Mouse (Mus musculus) granulocyte monocyte progenitor cell, adult 5-6 weeks (primary cell): ENCODE results near the gene Tlr4. TPM values are rescaled to one million over a fixed set of nuclear protein-coding genes. Genes with fewer than 3 reads are reported as not detected.

ENCODE experiments used
- ATAC-seq: replicated peaks from 2 replicates; pipeline ENCODE4 v1.8.0; 2016; ENCODE audit warnings: mild to moderate bottlenecking, moderate TSS enrichment, inconsistent platforms; ENCODE audit not compliant: poor library complexity, severe bottlenecking
- total RNA-seq, 2 experiments: library from RNA; stranded (forward) in 1 of 2; stranded (reverse) in 1 of 2; fragments of 200-712, 200-1000 nt in 1 of 2; fragments of >200 nt in 1 of 2; fragmentation: Nextera tagmentation in 1 of 2; gene quantifications; 2 replicates each; pipeline ENCODE4 v1.2.3; 2014 to 2017

The Tlr4 gene
- total RNA-seq, 2 experiments from 2014 or later = 11.0 to 12.7 TPM

GRCm38 (mm10) chr4:66894547-66894946 lies 67.2 kb downstream of the Tlr4 start:
- no peak for ATAC-seq

DNA sequence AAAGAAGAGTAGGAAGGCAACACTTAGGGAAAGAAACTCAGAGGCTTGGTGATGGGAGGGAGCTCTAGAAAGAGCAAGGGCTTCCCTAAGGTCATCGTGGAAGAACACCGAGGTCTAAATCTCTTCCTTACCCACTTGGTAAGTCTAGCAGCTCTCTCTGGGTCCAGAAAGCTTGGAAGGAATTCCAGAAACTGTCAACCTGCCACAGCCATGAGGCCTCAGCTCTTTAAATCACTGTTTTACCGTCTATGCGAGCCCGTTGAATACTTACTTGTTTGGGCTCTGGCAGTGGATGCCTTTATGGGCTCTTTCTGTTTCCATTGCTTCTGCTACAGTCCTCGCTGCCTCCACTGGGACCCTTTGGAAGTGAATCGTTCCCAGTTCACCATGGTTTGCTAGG lies 67.6 kb downstream of the Tlr4 start:
- no peak for ATAC-seq

- no peak for ATAC-seq
These were observed 72.7 kb downstream of the Tlr4 start for GRCm38 (mm10) chr4:66900126-66900525.

GRCm38 (mm10) chr4:66901498-66901897 lies 74.1 kb downstream of the Tlr4 start:
- no peak for ATAC-seq

- ATAC-seq = no peak
These were observed 81.0 kb downstream of the Tlr4 start for GRCm38 (mm10) chr4:66908376-66908775.

DNA sequence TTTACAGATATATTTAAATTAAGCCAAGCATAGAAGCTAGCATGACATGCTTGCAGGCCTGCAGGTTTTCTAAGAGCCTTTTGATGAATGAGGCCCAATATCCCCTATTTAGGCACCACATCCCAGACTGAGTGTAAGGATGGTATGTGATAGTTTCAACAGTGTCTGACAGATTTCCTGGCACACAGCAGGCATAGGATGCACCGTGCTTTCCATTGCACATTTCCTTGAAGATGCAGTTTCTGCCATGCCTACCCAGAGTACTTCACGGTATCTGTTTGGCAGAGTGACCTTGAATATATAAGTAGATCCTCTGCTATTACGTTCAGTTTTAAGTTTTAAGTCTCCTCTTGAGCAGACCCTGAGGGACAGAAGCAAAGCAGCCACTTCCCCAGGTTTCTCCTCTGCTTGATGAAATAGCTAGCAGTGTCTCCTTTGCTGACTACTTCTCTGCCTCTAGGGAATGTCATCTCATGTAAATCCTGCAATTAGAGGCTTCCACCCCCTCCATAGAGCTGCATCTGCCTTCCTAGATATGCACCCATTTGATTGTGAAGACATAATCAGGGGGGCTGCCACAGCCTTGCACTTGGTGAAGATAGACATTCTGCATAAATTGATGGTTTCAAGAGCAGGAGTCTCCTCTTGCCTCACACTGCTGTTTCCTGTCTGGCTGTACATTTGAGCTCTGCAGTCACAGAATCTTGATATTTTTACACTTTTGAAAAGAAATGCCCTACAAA lies 92.4 kb downstream of the Tlr4 start:
- no peak for ATAC-seq

- peak; percentile 42; the same call in 1 of the 2 replicates for ATAC-seq
These were observed 96.4 kb downstream of the Tlr4 start for GRCm38 (mm10) chr4:66923616-66924276.

GRCm38 (mm10) chr4:66926066-66926465 lies 98.7 kb downstream of the Tlr4 start:
- no peak for ATAC-seq

GRCm38 (mm10) chr4:66927537-66928088 lies 100.2 kb downstream of the Tlr4 start:
- ATAC-seq = no peak

DNA sequence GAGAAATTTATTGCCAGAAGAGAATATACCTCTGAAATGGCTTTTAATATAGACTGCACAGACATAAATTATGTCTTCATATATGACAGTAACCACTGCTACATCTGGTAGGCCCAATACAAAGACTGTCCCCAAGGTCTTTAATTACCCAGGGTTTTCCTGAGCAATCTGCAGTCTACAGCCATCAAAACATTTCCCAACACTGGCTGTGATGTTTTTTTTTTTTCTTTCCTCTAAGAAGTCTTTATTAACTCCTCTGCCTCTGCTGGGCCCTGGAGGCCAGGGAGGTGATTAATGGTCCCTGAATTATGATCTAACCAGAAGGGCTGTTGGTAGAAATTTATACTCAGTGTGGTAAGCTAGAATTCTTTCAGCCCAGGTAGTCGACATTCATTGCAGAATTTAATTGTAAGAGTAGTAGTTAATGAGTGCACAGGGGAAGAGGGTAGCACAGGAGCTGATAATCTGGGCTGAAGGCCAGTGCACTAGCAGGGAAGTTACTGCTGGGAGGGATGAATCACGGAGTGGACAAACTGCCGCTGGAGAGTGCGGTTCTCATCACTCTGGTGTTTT lies 111.2 kb downstream of the Tlr4 start:
- no peak for ATAC-seq

DNA sequence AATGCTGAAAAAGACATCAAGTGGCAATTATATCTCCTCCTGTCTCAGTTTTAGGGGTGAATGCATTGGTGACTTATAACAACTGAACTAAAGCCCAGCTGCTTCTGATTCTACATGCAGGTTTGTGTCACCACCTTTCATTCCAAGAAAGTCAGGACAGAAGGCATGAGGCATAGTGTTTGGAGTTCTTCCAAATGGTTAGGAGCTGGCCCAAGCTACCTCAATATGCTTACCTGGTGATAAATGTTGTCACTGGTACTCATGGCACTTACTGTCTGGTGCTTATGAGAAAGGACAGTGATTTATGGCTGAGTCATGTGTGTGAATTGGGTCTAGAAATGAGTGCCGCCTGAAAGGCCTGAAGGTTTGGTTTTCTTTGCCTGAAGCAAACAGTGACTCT lies 114.5 kb downstream of the Tlr4 start:
- no peak for ATAC-seq

DNA sequence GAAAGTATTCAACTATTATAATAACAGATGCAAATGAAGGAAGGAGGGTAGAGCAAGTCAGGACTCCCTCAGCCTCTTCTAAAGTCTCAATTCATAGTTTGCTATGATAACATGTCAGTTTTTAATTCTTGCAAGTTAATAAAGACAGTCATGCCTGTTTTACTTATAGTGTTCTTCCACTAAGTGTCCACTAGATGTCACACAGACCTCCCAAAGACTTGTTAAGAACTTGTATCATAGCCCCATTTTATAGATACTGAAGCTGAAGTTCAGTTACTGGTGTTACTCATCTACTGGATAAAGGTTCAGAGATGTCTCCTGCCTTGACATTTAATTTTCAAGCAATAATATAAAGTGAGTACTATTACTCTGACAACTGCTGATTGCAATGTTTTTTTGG lies 116.3 kb downstream of the Tlr4 start:
- ATAC-seq = no peak

DNA sequence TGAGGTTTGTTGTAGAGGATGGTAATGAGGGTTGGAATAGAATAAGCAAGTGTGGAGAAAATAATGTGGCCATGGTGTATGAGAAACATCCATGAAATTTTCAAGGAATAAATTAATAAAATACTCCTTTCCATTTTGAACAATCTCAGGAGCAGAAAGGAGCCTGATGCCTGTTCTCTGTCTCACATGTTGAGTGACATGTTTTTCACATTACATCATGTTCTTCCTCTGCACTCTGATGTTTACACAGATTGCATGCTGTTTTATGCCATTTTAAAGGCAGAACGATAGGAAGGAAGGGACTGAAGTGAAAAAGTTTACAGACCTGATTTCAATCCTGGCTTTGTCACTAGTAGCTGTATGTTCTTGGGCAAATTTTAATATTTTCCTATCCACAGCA lies 120.3 kb downstream of the Tlr4 start:
- ATAC-seq = no peak

- no peak for ATAC-seq
These were observed 147.5 kb downstream of the Tlr4 start for GRCm38 (mm10) chr4:66974918-66975317.
